Mouse (Mus musculus) brain, embryonic 18.5 days (tissue): Measurements from ENCODE around the gene Samd4.

Experiments
- DNase-seq: peaks from one replicate; pipeline ENCODE4 v3.0.0-alpha.2; 2012; ENCODE audit warnings: low read depth, low spot score

Samd4 gene

GRCm38 (mm10) chr14:46882431-46883067 is at the start of gene Samd4:
Gene Samd4, plus strand, starts transcription at chr14:46882854.
- DNase-seq = no peak

- no peak for DNase-seq
Measured at GRCm38 (mm10) chr14:46839326-46839725, 43.3 kb upstream of the Samd4 start.

GRCm38 (mm10) chr14:46845706-46846105 is 36.9 kb upstream of the Samd4 start:
- DNase-seq = no peak

GRCm38 (mm10) chr14:46848063-46848590 is 34.5 kb upstream of the Samd4 start:
- no peak for DNase-seq

- no peak for DNase-seq
Measured at GRCm38 (mm10) chr14:46848736-46849135, 33.9 kb upstream of the Samd4 start.

- no peak for DNase-seq
Measured at GRCm38 (mm10) chr14:46849769-46850168, 32.9 kb upstream of the Samd4 start.

- DNase-seq = no peak
Measured at GRCm38 (mm10) chr14:46853677-46854076, 29.0 kb upstream of the Samd4 start.

- no peak for DNase-seq
Measured at GRCm38 (mm10) chr14:46862922-46863321, 19.7 kb upstream of the Samd4 start.

GRCm38 (mm10) chr14:46880935-46881334 is 1.7 kb upstream of the Samd4 start:
- no peak for DNase-seq

- no peak for DNase-seq
Measured at GRCm38 (mm10) chr14:46881581-46882430, 848 bp upstream of the Samd4 start.

- DNase-seq = no peak
Measured at GRCm38 (mm10) chr14:46883068-46883870, 615 bp downstream of the Samd4 start.

GRCm38 (mm10) chr14:46883871-46884441 is 1.3 kb downstream of the Samd4 start:
- DNase-seq = no peak

GRCm38 (mm10) chr14:46884701-46885428 is 2.2 kb downstream of the Samd4 start:
- no peak for DNase-seq

- no peak for DNase-seq
Measured at GRCm38 (mm10) chr14:46885429-46885755, 2.7 kb downstream of the Samd4 start.

GRCm38 (mm10) chr14:46885891-46886301 is 3.2 kb downstream of the Samd4 start:
- DNase-seq = no peak

- no peak for DNase-seq
Measured at GRCm38 (mm10) chr14:46889096-46889495, 6.4 kb downstream of the Samd4 start.

GRCm38 (mm10) chr14:46893961-46894360 is 11.3 kb downstream of the Samd4 start:
- no peak for DNase-seq

GRCm38 (mm10) chr14:46897953-46898352 is 15.3 kb downstream of the Samd4 start:
- no peak for DNase-seq

- DNase-seq = no peak
Measured at GRCm38 (mm10) chr14:46898626-46899025, 16.0 kb downstream of the Samd4 start.

- DNase-seq = no peak
Measured at GRCm38 (mm10) chr14:46902498-46903087, 19.9 kb downstream of the Samd4 start.

GRCm38 (mm10) chr14:46904276-46904675 is 21.6 kb downstream of the Samd4 start:
- no peak for DNase-seq
